Mouse (Mus musculus): ENCODE data around the gene Reg1.
A peak's percentile ranks its signal among the peaks of the same experiment; 100 is the strongest.
"Not testable (repeated sequence)": the region's sequence is repeated elsewhere in the genome, so short reads cannot be mapped to it uniquely, and the experiment has no call there.

The Reg1 gene

GRCm38 (mm10) chr6:78422411-78422810 is at the start of gene Reg1:
Gene Reg1, plus strand, starts transcription at chr6:78422711.
- not testable (repeated sequence) for DNase-seq (ENCODE audit: low spot score)

DNA sequence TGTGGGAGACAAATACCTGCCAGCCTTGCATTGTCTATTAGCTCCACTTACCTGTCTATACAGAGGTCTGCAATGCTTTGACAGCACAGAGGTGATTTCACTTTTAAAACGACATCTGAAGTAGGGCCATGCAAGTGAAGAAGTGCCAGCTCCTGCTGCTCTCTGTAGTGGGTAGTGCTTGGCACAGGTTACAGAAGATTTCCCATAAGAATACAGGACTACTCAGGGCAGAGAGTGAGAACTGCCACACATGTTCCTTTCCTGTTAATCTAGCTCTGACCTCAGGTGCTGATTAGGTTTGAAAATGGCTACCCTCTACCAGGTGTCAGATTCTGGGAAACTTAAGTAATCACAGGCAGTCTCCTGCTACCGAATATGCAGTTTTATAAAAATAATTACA is 43.7 kb upstream of the Reg1 start, which contains the start of gene Reg3d:
TSS of gene Reg3d (minus strand) at position 101 of the 400 bp plus-strand sequence.
- no peak for DNase-seq (ENCODE audit: low spot score)

DNA sequence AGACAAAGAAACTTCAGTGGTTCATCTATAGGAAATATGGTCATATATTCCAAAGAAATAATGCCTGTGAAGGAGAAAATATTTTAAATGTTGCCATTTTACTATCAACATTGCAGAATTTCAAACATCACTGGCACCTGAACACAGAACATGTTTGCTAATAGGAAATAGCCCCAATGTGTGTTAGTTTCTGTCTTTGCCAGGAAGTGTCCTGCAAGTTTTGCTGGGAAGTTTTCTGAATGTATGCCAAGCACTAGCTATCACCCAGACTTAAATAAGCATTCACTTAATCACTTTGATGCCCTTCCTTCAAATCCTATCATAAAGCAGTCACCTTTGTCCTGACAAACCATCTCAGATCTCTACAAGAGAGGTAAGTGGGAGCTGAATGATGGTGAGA is 42.1 kb upstream of the Reg1 start, which contains the start of gene Reg3a:
TSS of gene Reg3a (plus strand) at position 301 of the 400 bp plus-strand sequence.
- DNase-seq (ENCODE audit: low spot score), result no peak

GRCm38 (mm10) chr6:78385609-78386008 is 36.9 kb upstream of the Reg1 start:
- no peak for DNase-seq (ENCODE audit: low spot score)

DNA sequence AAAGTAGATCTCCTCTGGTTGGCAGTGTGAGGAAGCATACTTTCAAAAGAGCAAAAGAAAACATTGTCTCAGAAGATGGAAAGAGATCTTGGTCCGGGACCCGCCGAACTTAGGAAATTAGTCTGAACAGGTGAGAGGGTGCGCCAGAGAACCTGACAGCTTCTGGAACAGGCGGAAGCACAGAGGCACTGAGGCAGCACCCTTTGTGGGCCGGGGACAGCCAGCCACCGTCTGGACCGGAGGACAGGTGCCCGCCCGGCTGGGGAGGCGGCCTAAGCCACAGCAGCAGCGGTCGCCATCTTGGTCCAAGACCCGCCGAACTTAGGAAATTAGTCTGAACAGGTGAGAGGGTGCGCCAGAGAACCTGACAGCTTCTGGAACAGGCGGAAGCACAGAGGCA is 27.2 kb upstream of the Reg1 start, which contains the start of gene Reg2:
TSS of gene Reg2 (plus strand) at position 301 of the 400 bp plus-strand sequence.
- not testable (repeated sequence) for DNase-seq (ENCODE audit: low spot score)

DNA sequence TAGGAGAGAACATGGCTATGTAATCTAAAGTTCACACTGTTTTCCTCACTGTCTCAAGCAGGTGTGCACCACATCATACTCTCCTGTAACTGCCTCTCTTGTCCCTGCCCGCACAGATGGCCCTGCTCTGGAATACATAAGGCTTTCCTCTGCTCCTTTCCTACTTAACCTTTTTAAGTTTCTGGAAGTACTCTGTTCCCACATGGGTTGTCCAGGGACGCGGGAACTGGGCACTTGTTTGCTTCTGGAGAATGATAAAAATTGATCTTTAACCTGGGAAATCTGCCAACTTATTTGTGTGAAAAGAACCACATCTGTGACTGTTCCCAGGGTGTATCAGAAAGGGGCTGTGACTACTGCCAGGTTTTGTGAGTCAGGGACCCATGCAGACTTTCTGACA is 3.0 kb downstream of the Reg1 start:
- no peak for DNase-seq (ENCODE audit: low spot score)

GRCm38 (mm10) chr6:78447202-78447601 is 24.7 kb downstream of the Reg1 start:
- no peak for DNase-seq (ENCODE audit: low spot score)

GRCm38 (mm10) chr6:78448409-78448808 is 25.9 kb downstream of the Reg1 start:
- DNase-seq (ENCODE audit: low spot score), result no peak

- no peak for DNase-seq (ENCODE audit: low spot score)
Measured at GRCm38 (mm10) chr6:78452804-78453203, 30.3 kb downstream of the Reg1 start.

DNA sequence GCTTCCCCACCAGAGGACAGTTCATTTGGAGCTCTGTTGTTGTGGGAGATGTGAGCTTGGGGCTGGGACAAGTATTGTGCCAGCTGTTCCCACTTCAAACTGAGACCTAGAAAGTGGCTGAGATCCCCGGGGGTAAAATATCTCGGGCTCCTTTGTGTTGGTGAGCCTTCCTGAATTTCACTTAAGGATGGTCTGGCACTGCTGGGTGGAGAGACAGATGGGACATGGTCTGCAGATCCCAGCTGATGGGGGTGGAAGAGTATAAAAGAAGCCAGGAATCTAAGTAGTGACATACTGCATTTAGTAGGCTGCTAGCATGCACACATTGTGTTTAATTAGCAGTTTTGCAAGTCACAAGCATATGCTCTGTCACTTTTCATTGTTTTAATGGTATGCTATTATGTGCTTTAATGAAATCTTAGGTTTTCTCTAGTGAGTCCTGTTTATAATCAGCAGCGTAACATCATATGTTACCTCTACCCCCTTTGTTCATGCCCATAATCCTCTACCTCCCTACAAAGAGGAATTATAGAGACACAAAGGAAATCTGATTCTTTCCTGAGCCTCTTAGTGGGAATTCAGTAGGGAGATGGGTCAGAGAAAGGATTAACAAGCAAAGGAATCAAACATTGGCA is 37.8 kb downstream of the Reg1 start:
- DNase-seq (ENCODE audit: low spot score), result peak; percentile 3

DNA sequence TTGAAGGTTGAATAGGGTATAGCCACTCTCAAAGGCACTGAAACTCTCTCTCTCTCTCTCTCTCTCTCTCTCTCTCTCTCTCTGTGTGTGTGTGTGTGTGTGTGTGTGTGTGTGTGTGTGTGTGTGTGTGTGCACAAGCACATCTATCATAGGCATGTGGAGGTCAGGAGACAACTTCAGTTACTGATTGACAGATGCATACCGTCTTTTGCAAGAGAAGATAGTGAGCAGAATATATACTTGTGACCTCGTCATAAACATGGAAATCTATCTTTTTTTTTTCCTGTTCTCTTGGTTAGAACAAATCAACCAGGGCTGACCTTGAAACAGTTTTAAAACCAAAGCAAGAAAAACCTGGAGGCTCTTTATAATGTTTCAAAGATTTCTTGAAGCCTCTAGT is 39.8 kb downstream of the Reg1 start:
- no peak for DNase-seq (ENCODE audit: low spot score)

DNA sequence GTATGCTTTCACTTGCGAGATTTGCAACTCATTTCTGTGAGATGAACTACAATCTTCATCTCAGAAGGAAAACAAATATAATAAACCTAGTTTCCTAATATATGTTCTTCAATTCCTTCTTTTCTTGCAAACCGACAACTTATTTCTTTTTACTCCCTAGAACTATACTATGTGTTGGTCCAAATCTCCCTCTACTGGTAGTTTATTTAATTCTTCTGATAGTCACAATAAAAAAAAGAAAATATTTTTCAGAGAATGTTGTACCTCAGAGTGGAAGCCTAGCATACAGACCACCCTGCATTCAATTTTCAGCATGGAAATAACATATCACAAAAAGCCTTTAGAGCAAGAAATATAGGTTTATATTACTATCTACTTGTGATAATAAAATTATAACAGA is 40.8 kb downstream of the Reg1 start:
- DNase-seq (ENCODE audit: low spot score), result no peak

DNA sequence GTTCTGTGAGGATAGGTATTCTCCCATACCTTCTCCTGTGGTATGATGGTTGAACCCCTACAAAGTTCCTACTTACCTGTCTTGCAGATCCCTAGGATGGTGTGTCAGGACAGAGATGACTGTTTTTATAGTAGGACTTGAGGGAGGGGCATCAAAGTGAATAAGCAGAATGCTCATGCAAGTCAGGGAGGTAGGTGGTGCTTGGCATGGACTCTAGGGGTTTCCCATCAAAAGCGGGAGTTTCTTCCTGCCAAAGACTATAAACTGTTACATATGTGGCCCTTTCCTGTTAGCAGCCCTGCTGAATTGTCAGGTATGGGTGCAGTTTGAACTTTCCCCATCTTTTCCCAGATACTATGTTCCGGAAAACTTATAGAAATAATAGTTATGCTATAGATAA is 46.3 kb downstream of the Reg1 start, which contains the start of gene Reg3g:
TSS of gene Reg3g (minus strand) at position 101 of the 400 bp plus-strand sequence.
- no peak for DNase-seq (ENCODE audit: low spot score)

DNA sequence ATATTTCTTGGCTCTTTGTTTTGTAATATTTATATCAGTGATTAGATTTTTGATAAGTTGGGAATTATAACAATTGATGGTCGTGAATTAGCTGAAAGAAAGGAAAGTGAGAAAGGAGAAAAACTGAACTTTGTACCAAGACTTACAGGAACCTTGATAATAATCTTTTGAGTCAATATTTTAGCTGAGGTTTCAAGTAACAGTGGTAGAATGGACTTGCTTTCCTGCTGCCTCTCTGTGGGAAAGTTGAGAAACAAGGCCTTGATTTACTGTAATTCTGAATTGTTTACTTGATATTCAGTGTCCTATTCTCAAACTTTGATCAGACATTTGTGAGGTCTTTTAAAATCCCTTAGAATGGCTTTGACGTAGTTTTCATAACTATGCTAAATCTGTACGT is 46.8 kb downstream of the Reg1 start:
- DNase-seq (ENCODE audit: low spot score), result no peak

Data from embryo, embryonic 10.5 days (tissue).